Mouse (Mus musculus): ENCODE data around the gene Ttc17. TPM values are rescaled to one million over a fixed set of nuclear protein-coding genes. Genes with fewer than 3 reads are reported as not detected.
"Not testable (repeated sequence)": the region's sequence is repeated elsewhere in the genome, so short reads cannot be mapped to it uniquely, and the experiment has no call there.

Ttc17 gene
- polyA plus RNA-seq, 1 experiment = 29.8 TPM

DNA sequence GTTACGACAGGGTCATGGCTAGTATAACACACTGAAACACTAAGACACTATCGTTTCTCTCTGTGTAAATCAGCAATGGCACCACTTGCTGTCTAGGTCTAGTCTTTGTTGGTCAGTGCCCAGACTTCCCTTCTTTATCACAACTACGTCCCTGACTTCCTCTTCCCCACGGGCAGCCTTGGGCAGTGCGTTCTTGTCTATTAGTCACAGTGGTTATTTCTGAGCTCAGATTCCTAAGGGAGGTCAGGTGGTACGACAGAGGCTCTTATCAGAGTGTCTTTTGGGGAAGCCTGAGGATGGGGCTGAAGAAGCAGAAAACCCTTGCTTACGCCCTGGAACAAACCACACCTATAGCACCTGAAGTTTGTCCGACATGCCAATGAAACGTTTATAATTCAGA lies 17.5 kb downstream of the Ttc17 start:
- H3K27ac ChIP-seq (ENCODE audit: insufficient read depth, low read length) = no peak overlapping the region
- no peak overlapping the region for H3K4me3 ChIP-seq (ENCODE audit: insufficient read depth, low read length)
- TF ChIP-seq POLR2A (IDR thresholded peaks at IDR 0.05; ENCODE audit: extremely low read depth, insufficient read depth, low read length) (no peak), CTCF (IDR thresholded peaks at IDR 0.05; ENCODE audit: extremely low read depth, insufficient read depth, low read length) (no peak)
- H3K4me1 ChIP-seq (ENCODE audit: control insufficient read depth, insufficient read depth, low read length) = peaks cover 2% of the 10 kb centered on the region; the same call in 1 of the 2 replicates

DNA sequence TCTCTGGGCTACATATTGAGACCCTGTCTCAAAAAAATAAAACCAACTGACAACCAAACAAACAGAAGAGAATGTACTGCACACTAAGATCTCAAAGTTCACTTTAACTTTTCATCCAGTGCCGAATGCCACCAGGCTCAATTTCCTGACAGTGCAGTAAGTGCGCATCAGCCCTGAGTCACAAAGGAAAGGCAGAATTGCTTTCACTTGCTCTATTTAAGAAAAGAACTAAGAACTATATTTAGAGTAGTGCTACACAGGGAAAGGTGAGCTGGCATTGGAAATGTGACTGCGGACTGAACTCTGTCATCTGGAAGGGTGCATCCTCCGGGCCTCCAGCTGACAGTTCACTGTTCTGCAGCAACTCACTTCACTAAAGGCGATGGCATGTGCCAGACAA lies 18.6 kb downstream of the Ttc17 start:
- H3K27ac ChIP-seq (ENCODE audit: insufficient read depth, low read length) = no peak overlapping the region
- TF ChIP-seq CTCF (IDR thresholded peaks at IDR 0.05; ENCODE audit: extremely low read depth, insufficient read depth, low read length) = no peak
- no peak for TF ChIP-seq POLR2A (IDR thresholded peaks at IDR 0.05; ENCODE audit: extremely low read depth, insufficient read depth, low read length)
- H3K4me1 ChIP-seq (ENCODE audit: control insufficient read depth, insufficient read depth, low read length) = peaks cover 2% of the 10 kb centered on the region; the same call in 1 of the 2 replicates
- no peak overlapping the region for H3K4me3 ChIP-seq (ENCODE audit: insufficient read depth, low read length)

GRCm38 (mm10) chr2:94384483-94384882 lies 22.0 kb downstream of the Ttc17 start:
- H3K4me1 ChIP-seq (ENCODE audit: control insufficient read depth, insufficient read depth, low read length); H3K4me3 ChIP-seq (ENCODE audit: insufficient read depth, low read length); H3K27ac ChIP-seq (ENCODE audit: insufficient read depth, low read length): not testable (repeated sequence)

DNA sequence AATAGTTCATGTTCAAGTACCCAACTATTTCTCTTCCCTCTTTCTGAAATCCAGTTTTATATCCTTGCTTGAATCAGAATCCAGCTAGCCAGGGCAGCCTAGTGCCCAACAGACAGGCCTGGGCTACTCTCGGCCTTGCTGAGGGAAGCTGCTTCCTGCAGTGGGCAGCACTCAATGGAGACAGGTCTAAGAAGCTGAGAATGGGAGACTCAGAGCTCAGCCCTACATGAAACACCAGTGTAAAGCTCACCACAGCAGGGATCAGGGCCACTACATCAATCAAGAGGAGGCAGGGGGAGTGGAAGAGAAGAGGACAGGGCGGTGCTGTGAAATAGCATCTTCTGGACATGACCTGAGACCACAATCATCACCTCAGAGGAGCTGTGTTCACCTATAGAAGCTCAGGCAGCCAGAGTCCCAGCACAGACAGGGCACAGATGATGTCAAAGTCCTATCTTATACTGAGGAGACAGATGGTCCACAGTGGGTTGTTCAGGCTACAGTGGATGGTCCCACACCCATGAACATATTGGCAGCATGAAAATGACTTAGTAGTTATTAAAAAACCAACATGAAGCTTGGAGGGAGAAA lies 25.3 kb downstream of the Ttc17 start:
- no peak for TF ChIP-seq POLR2A (IDR thresholded peaks at IDR 0.05; ENCODE audit: extremely low read depth, insufficient read depth, low read length)
- TF ChIP-seq CTCF (IDR thresholded peaks at IDR 0.05; ENCODE audit: extremely low read depth, insufficient read depth, low read length) = no peak
- Histone ChIP-seq H3K4me3 (ENCODE audit: insufficient read depth, low read length) (no peak overlapping the region), H3K4me1 (ENCODE audit: control insufficient read depth, insufficient read depth, low read length) (no peaks in the 10 kb centered on the region), H3K27ac (ENCODE audit: insufficient read depth, low read length) (no peak overlapping the region)

DNA sequence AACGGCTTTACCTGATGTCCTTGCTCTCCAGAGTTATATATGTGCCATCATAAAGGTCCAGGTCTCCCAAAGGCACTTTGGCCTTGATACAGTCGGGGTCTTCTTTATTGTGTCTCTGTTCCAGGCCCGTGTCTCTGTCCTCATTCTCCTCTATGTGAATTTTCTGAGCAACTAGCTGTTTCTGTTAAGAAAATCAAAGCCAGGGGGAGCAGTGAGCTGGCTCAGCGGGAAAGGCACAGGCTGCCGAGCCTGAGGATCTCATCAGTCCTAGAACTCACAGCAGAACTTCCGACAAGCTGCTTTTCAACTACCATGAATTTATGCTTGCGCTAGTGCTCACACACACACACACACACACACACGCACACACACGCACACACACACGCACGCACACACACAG lies 27.8 kb downstream of the Ttc17 start:
- Histone ChIP-seq H3K27ac (ENCODE audit: insufficient read depth, low read length) (no peak overlapping the region), H3K4me1 (ENCODE audit: control insufficient read depth, insufficient read depth, low read length) (no peaks in the 10 kb centered on the region), H3K4me3 (ENCODE audit: insufficient read depth, low read length) (no peak overlapping the region)
- TF ChIP-seq POLR2A (IDR thresholded peaks at IDR 0.05; ENCODE audit: extremely low read depth, insufficient read depth, low read length) (no peak), CTCF (IDR thresholded peaks at IDR 0.05; ENCODE audit: extremely low read depth, insufficient read depth, low read length) (no peak)

DNA sequence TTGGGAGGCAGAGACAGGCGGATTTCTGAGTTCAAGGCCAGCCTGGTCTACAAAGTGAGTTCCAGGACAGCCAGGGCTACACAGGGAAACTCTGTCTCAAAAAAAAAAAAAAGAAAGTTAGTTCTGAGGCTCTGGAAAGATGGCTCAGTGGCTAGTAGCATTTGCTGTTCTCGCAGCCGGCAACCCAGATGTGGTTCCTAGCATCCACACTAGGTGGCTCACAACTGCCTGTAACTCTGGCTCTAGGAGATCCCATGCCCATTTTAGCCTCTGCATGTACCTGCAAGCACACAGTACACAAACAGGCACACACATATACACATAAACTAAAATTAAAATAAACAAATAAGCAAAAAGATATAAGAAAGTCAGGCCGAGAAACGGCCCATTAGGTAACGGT lies 35.4 kb downstream of the Ttc17 start:
- Histone ChIP-seq H3K27ac (ENCODE audit: insufficient read depth, low read length) (no peak overlapping the region), H3K4me1 (ENCODE audit: control insufficient read depth, insufficient read depth, low read length) (no peaks in the 10 kb centered on the region), H3K4me3 (ENCODE audit: insufficient read depth, low read length) (no peak overlapping the region)
- no peak for TF ChIP-seq POLR2A (IDR thresholded peaks at IDR 0.05; ENCODE audit: extremely low read depth, insufficient read depth, low read length)
- TF ChIP-seq CTCF (IDR thresholded peaks at IDR 0.05; ENCODE audit: extremely low read depth, insufficient read depth, low read length) = peak; percentile 46

GRCm38 (mm10) chr2:94363821-94364220 lies 42.7 kb downstream of the Ttc17 start:
- no peak for TF ChIP-seq POLR2A (IDR thresholded peaks at IDR 0.05; ENCODE audit: extremely low read depth, insufficient read depth, low read length)
- no peak for TF ChIP-seq CTCF (IDR thresholded peaks at IDR 0.05; ENCODE audit: extremely low read depth, insufficient read depth, low read length)
- H3K27ac ChIP-seq (ENCODE audit: insufficient read depth, low read length) = no peak overlapping the region
- H3K4me1 ChIP-seq (ENCODE audit: control insufficient read depth, insufficient read depth, low read length) = no peaks in the 10 kb centered on the region
- H3K4me3 ChIP-seq (ENCODE audit: insufficient read depth, low read length) = no peak overlapping the region

DNA sequence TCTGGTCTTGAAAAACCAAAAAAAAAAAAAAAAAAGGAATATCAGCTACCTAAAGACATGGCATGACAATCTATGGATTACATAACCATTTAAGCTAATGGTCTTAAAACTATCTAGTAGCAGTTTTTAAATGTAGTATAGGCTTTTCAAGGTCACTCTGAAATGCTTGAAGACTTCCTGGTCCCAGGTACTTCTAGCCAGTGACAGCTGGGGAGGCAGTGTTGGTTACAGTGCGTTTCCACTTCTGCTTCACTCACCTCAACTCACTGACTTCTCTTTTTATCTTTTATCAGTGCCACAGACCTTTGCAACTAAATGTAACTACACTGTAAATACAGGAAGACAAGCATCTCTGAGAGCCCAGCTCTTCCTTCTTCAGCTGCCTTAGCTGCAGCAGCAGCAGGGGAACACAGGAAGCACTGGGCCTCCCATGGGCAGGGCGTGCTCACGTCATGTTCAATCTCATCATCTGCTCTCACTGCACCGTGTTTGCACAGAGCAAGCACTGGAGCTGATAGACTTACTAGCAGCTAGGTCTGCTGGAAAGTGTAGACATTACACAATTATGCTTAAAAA lies 46.0 kb downstream of the Ttc17 start:
- Histone ChIP-seq H3K4me3 (ENCODE audit: insufficient read depth, low read length) (no peak overlapping the region), H3K27ac (ENCODE audit: insufficient read depth, low read length) (no peak overlapping the region), H3K4me1 (ENCODE audit: control insufficient read depth, insufficient read depth, low read length) (no peaks in the 10 kb centered on the region)
- no peak for TF ChIP-seq POLR2A (IDR thresholded peaks at IDR 0.05; ENCODE audit: extremely low read depth, insufficient read depth, low read length)
- no peak for TF ChIP-seq CTCF (IDR thresholded peaks at IDR 0.05; ENCODE audit: extremely low read depth, insufficient read depth, low read length)

DNA sequence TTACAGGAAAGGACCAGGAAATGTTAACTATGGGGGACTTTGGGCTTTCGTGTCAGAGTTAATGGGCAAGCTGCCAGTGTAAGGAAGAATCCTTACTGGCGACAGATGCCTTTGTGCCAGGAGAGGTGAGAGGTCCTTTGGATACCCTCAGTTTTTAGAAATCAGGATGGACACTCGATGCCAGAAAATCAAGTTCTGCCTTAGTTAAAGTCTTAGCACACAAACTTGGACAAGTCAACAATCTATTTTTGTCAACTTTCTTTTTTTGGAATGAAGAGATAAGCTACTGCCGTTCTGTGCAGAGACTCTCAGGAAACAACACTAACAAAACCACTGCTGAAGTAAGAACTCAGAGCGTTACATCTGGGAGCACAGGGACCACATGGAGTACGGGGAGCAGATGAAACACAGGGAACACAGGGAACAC lies 58.3 kb downstream of the Ttc17 start:
- H3K4me3 ChIP-seq (ENCODE audit: insufficient read depth, low read length) = no peak overlapping the region
- H3K27ac ChIP-seq (ENCODE audit: insufficient read depth, low read length) = no peak overlapping the region
- H3K4me1 ChIP-seq (ENCODE audit: control insufficient read depth, insufficient read depth, low read length) = no peaks in the 10 kb centered on the region
- TF ChIP-seq CTCF (IDR thresholded peaks at IDR 0.05; ENCODE audit: extremely low read depth, insufficient read depth, low read length) = no peak
- TF ChIP-seq POLR2A (IDR thresholded peaks at IDR 0.05; ENCODE audit: extremely low read depth, insufficient read depth, low read length) = no peak

GRCm38 (mm10) chr2:94346746-94347145 lies 59.7 kb downstream of the Ttc17 start:
- Histone ChIP-seq H3K27ac (ENCODE audit: insufficient read depth, low read length) (no peak overlapping the region), H3K4me3 (ENCODE audit: insufficient read depth, low read length) (no peak overlapping the region), H3K4me1 (ENCODE audit: control insufficient read depth, insufficient read depth, low read length) (no peaks in the 10 kb centered on the region)
- no peak for TF ChIP-seq CTCF (IDR thresholded peaks at IDR 0.05; ENCODE audit: extremely low read depth, insufficient read depth, low read length)
- TF ChIP-seq POLR2A (IDR thresholded peaks at IDR 0.05; ENCODE audit: extremely low read depth, insufficient read depth, low read length) = no peak
